18 mouse cellular contexts compared by ENCODE assay signal in the genomic region with DNA sequence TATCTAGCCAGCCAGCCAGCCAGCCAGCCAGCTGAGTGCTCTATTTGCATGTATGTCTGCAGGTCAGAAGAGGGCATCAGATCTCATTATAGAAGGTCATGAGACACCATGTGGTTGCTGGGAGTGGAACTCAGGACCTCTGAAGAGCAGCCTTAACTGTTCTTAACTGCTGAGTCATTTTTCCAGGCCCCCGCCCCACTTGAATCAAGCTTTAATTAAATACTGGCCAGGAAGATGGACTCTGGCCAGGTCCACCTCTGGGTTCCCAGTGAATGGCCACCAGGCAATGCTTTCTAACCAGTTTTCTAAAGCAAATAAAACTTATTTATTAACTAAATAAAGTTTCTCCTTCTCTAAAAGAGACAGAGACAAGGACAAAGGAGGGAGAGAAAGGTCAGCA. TPM values are rescaled to one million over a fixed set of nuclear protein-coding genes. Genes with fewer than 3 reads are reported as not detected.
DNase-seq lines count a peak whose midpoint lies in the region; ATAC-seq and TF ChIP-seq lines count a peak whose summit lies in the region.
"Had no signal": no experiment of that assay in that cellular context is flagged by ENCODE, and none has a peak within 500 bp of the region (broad histone marks: within the 10 kb centered on the region; RNA-seq: fewer than 3 reads in every experiment).

No protein-coding gene starts in this region.

- ATAC-seq in lung, embryonic 16.5 days (ENCODE audit: low read depth) = 0 out of 2 replicates have a peak, but pooled peaks have one; percentile 43
- ATAC-seq in cerebellum, adult (ENCODE audit: insufficient number of reproducible peaks, low FRiP score, low TSS enrichment) = no peak
- ATAC-seq: forebrain, embryonic 16.5 days; midbrain, embryonic 16.5 days had no signal

- no peak overlapping the region for H3K9ac ChIP-seq in lung, embryonic 16.5 days (ENCODE audit: low read length)
- H3K9ac ChIP-seq: embryonic facial prominence, embryonic 15.5 days; hindbrain, embryonic 13.5 days had no signal

- H3K9me3 ChIP-seq in lung, embryonic 16.5 days (ENCODE audit: control insufficient read depth, low read length) = no peaks in the 10 kb centered on the region
- H3K9me3 ChIP-seq in midbrain, embryonic 10.5 days (replicated peaks) = no peaks in the 10 kb centered on the region
- H3K9me3 ChIP-seq: embryonic facial prominence, embryonic 15.5 days; hindbrain, embryonic 13.5 days had no signal

- no peaks in the 10 kb centered on the region for H3K27me3 ChIP-seq in kidney, adult 2 months (replicated peaks; ENCODE audit: control insufficient read depth, insufficient read depth, low read length)
- no peaks in the 10 kb centered on the region for H3K27me3 ChIP-seq in lung, embryonic 16.5 days (ENCODE audit: control insufficient read depth, insufficient read depth, low read depth, low read length)
- H3K27me3 ChIP-seq in midbrain, embryonic 10.5 days (ENCODE audit: low read depth, poor library complexity, severe bottlenecking) = no peaks in the 10 kb centered on the region
- H3K27me3 ChIP-seq: hindbrain, embryonic 13.5 days had no signal

- H3K4me2 ChIP-seq in lung, embryonic 16.5 days (ENCODE audit: low read depth, low read length) = no peak overlapping the region
- H3K4me2 ChIP-seq: embryonic facial prominence, embryonic 15.5 days; hindbrain, embryonic 13.5 days had no signal

- DNase-seq in 416B (ENCODE audit: low read depth) = peak; percentile 4
- peak; percentile 93 for DNase-seq in kidney, adult 2 months
- peak; percentile 86 to 93 for DNase-seq in kidney, postnatal 36 days
- no peak for DNase-seq in urinary bladder, postnatal 4 days (ENCODE audit: low spot score in 2 of 2)
- DNase-seq in thymus, postnatal 0 days (ENCODE audit: low spot score) = no peak
- DNase-seq in midbrain, embryonic 10.5 days (ENCODE audit: low spot score) = no peak
- DNase-seq: adrenal gland, postnatal 10 days; cerebellum, adult 9-10 months; gastrocnemius, adult 2 months; heart, adult 2 months; right cerebral cortex, postnatal 25 days had no signal

- no peak for TF ChIP-seq POLR2A in kidney, adult 2 months (IDR thresholded peaks at IDR 0.05; ENCODE audit: low read depth, low read length)

- no peak for TF ChIP-seq CTCF in kidney, adult 2 months (conservative IDR thresholded peaks at IDR 0.05; ENCODE audit: insufficient read depth, insufficient read length, low read depth, low read length)

- peaks cover 16% of the 10 kb centered on the region for H3K4me1 ChIP-seq in kidney, adult 2 months (ENCODE audit: control insufficient read depth, insufficient read depth, low read length)
- H3K4me1 ChIP-seq in lung, embryonic 16.5 days (replicated peaks; ENCODE audit: control insufficient read depth, insufficient read depth, low read length) = 0 out of 2 replicates have a peak, but pooled peaks cover 2% of the 10 kb centered on the region
- peaks cover 8% of the 10 kb centered on the region; the same call in 1 of the 2 replicates for H3K4me1 ChIP-seq in midbrain, embryonic 10.5 days
- H3K4me1 ChIP-seq: embryonic facial prominence, embryonic 15.5 days; hindbrain, embryonic 13.5 days had no signal

- H3K36me3 ChIP-seq in kidney, adult 2 months (ENCODE audit: control insufficient read depth, insufficient read depth, low read length) = peaks cover 2% of the 10 kb centered on the region; the same call in 1 of the 2 replicates
- H3K36me3 ChIP-seq in lung, embryonic 16.5 days (ENCODE audit: control insufficient read depth, insufficient read depth, low read length) = no peaks in the 10 kb centered on the region
- H3K36me3 ChIP-seq in midbrain, embryonic 10.5 days = no peaks in the 10 kb centered on the region
- H3K36me3 ChIP-seq: embryonic facial prominence, embryonic 15.5 days; hindbrain, embryonic 13.5 days had no signal

- WGBS in kidney, adult 2 months = 36% methylated on average over 1 of the region's 1 CpGs
- 69% methylated on average over 1 of the region's 1 CpGs for WGBS in lung, embryonic 16.5 days
- WGBS in midbrain, embryonic 10.5 days = 86% methylated on average over 1 of the region's 1 CpGs

- H3K4me3 ChIP-seq in kidney, adult 2 months (ENCODE audit: insufficient read depth, low read depth, low read length) = no peak overlapping the region
- no peak overlapping the region for H3K4me3 ChIP-seq in lung, embryonic 16.5 days (ENCODE audit: low read length)
- no peak overlapping the region for H3K4me3 ChIP-seq in midbrain, embryonic 10.5 days
- H3K4me3 ChIP-seq: embryonic facial prominence, embryonic 15.5 days; gastrocnemius, adult 2 months; heart, adult 2 months; hindbrain, embryonic 13.5 days had no signal

- no peak overlapping the region for H3K27ac ChIP-seq in kidney, adult 2 months (ENCODE audit: insufficient read depth, low read depth, low read length)
- H3K27ac ChIP-seq in lung, embryonic 16.5 days (ENCODE audit: low read length) = no peak overlapping the region
- H3K27ac ChIP-seq in midbrain, embryonic 10.5 days (replicated peaks) = no peak overlapping the region
- H3K27ac ChIP-seq: embryonic facial prominence, embryonic 15.5 days; gastrocnemius, adult 2 months; heart, adult 2 months; hindbrain, embryonic 13.5 days had no signal

RNA-seq across cellular contexts. Expression of a gene that starts 14.0 kb away (rescaled TPM):
- 251 and 265 TPM in 2 replicates for polyA plus RNA-seq in kidney, adult 2 months (2012; rRNA removed)
- 8.8 and 9.7 TPM in 2 replicates for polyA plus RNA-seq in lung, embryonic 16.5 days (2015; fragmentation: Nextera tagmentation; extraction: Ambion mirVana)
- polyA plus RNA-seq in thymus, postnatal 0 days (2015; fragmentation: Nextera tagmentation; extraction: Ambion mirVana) = 7.8 and 11.3 TPM in 2 replicates
- polyA plus RNA-seq in midbrain, embryonic 10.5 days (2016; fragmentation: Nextera tagmentation; extraction: Ambion mirVana) = 5.3 and 6.4 TPM in 2 replicates
- polyA plus RNA-seq: C2C12 had no signal

Comparison
In these comparisons a context has a peak if more than half of its experiments do, and no peak if none do; other contexts are left out.
1. DNase-seq: peak in 416B (single experiment), kidney, adult 2 months (single experiment) and kidney, postnatal 36 days (2 of 2); none in urinary bladder, postnatal 4 days (0 of 2), thymus, postnatal 0 days (single experiment) and midbrain, embryonic 10.5 days (single experiment).
2. RNA of a gene that starts 14.0 kb away (polyA plus RNA-seq): 251 to 265 TPM in kidney, adult 2 months; 7.8 to 11.3 TPM in thymus, postnatal 0 days, 8.8 to 9.7 TPM in lung, embryonic 16.5 days and 5.3 to 6.4 TPM in midbrain, embryonic 10.5 days; every median in the first group is over 10 times any median in the second.